Mouse (Mus musculus): ENCODE results near the gene Gucy2e.

- no peak for TF ChIP-seq CTCF (IDR thresholded peaks at IDR 0.05; ENCODE audit: low read depth, low read length)
- TF ChIP-seq POLR2A (IDR thresholded peaks at IDR 0.05; ENCODE audit: extremely low read depth, insufficient read depth, low read length) = no peak
Measured at GRCm38 (mm10) chr11:69276081-69276480, 39.2 kb upstream of the Gucy2e start.

Data from liver, adult 2 months (tissue).